12 mouse cellular contexts compared by ENCODE assay signal in genomic region chr17:5504969-5505368, GRCm38 (mm10).
"Had no signal": no experiment of that assay in that cellular context is flagged by ENCODE, and none has a peak within 500 bp of the region (broad histone marks: within the 10 kb centered on the region; RNA-seq: fewer than 3 reads in every experiment).

No protein-coding gene starts in this region.

- H3K27me3 ChIP-seq: kidney, embryonic 15.5 days; limb, embryonic 15.5 days; midbrain, embryonic 12.5 days; neural tube, embryonic 13.5 days had no signal

- H3K36me3 ChIP-seq: kidney, embryonic 15.5 days; limb, embryonic 15.5 days; midbrain, embryonic 12.5 days; neural tube, embryonic 13.5 days had no signal

- H3K4me2 ChIP-seq: kidney, embryonic 15.5 days; limb, embryonic 15.5 days; lung, embryonic 14.5 days; midbrain, embryonic 12.5 days; neural tube, embryonic 13.5 days had no signal

- H3K27ac ChIP-seq: kidney, embryonic 15.5 days; limb, embryonic 15.5 days; midbrain, embryonic 12.5 days; neural tube, embryonic 13.5 days had no signal

- DNase-seq: kidney, adult 18-20 months; kidney, postnatal 14 days; lung, embryonic 14.5 days; lung, postnatal 10 days; lung, postnatal 4 days; right cerebral cortex, postnatal 25 days had no signal

- H3K4me1 ChIP-seq: kidney, embryonic 15.5 days; midbrain, embryonic 12.5 days had no signal

- H3K9me3 ChIP-seq: kidney, embryonic 15.5 days; limb, embryonic 15.5 days; megakaryocyte, embryonic 14.5 days; midbrain, embryonic 12.5 days; neural tube, embryonic 13.5 days had no signal

- H3K9ac ChIP-seq: kidney, embryonic 15.5 days; limb, embryonic 15.5 days; lung, embryonic 14.5 days; midbrain, embryonic 12.5 days; neural tube, embryonic 13.5 days had no signal

- ATAC-seq: midbrain, embryonic 16.5 days had no signal

- H3K4me3 ChIP-seq: kidney, embryonic 15.5 days; limb, embryonic 15.5 days; megakaryocyte, embryonic 14.5 days; midbrain, embryonic 12.5 days; neural tube, embryonic 13.5 days had no signal
